Mouse (Mus musculus) forelimb bud, embryonic 11.5 days (tissue): Measurements from ENCODE around the gene Fam83e.

Experiments
- DNase-seq: peaks from one replicate; pipeline ENCODE4 v3.0.0-alpha.2; 2012; ENCODE audit warnings: low read depth, low spot score

Fam83e gene

DNA sequence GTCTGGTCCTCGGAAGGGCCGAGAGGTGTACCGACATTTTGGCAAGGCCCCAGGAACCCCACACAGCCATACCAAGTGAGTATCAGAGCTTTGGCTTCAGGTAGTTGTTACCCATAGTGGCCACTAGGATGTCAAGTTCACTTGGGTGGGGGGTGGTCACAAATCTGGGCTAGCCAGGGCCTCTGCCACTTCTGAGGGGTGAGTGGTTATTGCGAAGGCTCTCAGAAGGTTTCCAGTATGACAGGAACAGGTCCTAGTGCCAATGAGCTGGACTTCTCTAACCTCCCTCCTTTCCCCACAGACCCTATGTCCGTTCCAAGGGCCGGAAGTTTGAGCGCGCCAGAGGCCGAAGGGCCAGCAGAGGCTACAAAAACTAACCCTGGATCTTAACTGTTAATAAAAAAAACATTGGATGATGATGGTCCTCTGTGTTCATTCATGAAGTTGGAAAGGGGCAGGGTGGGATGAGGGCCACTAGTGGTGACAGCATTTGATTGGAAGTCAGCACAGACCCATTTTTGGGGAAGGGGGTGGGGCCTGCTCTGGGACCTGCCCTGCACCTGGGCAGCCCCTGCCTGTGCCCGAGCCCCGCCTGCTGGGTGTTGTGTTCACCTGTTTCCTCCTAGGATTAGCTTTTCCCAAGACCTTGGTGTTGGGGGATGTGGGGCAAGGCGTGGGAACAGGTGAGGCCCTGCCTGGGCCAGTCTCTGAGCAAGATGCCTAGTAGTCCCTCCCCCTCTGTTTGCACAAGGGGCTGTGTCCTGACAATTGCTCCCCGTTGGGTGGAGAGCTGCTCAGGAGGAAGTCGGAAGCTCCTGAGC lies at the start of gene Fam83e:
Gene Fam83e, plus strand, starts transcription at position 800 of the 821 bp plus-strand sequence.
- DNase-seq, result no peak

DNA sequence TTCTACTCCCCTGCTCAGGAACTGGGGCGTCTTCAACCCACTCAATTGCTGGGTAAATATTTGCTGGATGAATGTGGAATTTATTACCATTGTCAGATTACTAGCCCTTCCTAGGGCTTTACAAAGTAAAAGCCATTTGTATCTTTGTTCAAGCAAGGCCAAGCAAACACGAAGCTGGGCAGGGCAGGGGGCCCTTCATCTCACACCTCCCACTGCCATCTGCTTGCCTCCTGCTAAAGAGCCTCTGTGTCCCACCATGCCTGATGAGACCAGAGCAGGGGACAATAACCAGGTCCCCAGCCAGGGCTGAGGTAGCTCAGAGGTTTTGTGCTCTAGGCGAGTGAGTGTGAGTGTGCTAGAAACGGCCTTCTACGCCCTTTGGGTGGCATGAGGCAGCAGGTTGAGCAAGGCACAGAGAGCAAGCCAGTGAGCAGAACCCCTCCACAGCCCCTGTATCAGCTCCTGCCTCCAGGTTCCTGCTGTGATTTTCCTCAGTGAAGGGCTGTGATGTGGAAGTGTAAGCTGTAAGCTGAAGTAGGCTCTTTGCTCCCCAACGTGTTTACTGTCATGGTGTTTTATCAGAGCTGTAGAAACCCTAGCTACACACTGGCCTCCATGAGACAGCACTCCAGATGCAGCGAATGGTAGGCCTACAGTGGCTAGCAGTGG lies 43.3 kb upstream of the Fam83e start:
- DNase-seq, result no peak

DNA sequence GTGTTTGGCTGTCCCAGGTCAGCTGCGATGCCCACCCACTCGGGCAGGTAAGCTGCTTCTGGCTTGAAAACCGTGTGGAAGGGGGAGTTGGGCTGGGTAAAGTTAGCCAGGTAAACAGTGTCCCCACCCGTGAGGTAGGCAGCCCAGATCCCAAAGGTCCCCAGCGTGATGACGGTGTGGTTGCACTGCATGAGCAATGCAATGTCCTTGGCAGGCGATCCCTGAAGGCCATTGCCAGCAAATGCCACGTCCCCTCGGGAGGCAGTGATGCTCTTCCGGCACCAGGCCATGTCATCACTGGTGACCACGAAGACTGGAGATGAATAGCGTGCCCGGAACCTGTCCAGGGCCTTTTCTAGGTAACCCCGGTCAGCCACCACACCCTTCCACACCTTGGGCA lies 42.5 kb upstream of the Fam83e start:
- no peak for DNase-seq

DNA sequence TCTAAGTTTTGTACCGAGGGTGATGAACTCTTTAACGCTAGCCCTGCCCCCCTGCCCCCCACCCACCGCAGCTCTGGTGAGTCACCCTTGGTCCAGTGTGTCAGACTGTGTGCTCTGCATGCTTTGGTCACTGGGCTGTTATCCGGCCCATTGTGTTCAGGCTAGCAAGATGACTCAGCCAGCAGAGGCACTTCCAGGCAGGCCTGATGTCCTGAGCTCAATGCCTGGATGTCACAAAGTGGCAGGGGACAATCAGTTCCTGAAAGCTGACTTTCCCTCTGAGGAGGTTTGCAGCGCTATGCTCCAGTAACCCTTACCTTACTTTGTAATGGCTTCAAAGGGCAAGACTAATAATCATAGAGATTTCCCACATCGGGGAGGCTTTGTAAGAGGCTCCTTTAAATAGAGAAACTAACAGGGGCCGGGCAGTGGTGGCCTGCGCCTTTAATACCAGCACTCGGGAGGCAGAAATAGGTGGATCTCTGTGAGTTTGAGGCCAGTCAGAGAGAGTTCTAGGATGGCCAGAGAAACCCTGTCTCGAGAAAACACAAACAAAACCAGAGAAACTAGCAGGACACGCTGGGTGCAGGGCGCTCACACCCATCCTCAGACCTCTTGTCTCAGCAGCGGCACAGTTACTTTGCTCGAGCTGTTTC lies 40.9 kb upstream of the Fam83e start:
- no peak for DNase-seq

- DNase-seq, result no peak
Observed at GRCm38 (mm10) chr7:45681046-45681736, 39.8 kb upstream of the Fam83e start.

- peak; percentile 94 for DNase-seq
Observed at GRCm38 (mm10) chr7:45682144-45683126, 38.6 kb upstream of the Fam83e start.

DNA sequence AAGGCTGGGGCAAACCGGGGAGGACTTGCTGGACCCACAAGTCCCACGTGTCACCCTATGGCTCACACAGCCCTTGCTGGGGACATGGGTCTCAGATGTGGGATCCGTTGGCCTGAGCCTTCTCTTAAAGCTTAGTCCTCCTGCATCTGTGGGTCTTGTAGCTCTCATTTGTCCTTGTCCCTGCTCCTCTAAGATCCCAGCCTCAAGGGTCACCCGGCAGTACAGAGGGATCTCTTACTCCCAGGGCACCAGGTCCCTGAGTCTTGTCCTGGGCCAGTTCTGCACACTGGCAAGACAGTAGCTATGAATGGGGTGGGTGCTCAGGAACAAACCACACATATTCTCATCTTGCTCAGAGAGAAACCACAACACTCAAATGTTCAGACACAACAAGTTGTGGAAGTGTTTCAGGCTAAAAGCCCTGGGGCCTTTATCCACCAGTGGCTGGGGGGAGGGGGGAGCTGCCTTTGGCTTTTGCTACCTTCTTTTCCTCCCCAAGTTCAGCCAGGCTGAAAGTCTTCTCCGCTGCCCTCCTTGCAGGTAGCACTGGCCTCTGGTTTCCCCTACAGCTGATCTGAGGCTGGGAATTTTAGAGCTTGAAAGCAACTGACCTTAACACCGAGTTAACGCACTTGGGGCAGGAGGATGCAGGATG lies 37.5 kb upstream of the Fam83e start, which contains the start of gene Ntn5:
Gene Ntn5, plus strand, starts transcription at position 627 of the 655 bp plus-strand sequence.
- DNase-seq, result no peak

DNA sequence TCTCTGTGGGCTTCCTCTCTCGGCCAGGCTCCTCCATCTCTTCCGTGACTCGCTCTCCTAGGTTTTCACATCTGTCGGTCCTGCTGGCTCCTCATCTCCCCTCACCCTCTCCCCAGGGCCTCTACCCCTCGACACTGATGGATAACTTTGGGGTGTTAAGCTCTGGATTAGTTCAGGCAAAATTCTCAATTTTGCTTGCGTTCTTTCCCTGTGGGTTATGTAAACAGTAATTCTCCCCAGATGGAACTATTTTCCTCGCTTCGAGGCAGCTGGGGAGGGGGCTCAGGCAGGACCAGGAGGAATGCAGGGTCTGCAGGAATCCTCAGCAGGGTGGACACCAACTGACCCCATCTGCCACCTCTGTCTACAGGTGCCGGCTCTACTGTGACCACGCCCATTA lies 35.2 kb upstream of the Fam83e start:
- no peak for DNase-seq

DNA sequence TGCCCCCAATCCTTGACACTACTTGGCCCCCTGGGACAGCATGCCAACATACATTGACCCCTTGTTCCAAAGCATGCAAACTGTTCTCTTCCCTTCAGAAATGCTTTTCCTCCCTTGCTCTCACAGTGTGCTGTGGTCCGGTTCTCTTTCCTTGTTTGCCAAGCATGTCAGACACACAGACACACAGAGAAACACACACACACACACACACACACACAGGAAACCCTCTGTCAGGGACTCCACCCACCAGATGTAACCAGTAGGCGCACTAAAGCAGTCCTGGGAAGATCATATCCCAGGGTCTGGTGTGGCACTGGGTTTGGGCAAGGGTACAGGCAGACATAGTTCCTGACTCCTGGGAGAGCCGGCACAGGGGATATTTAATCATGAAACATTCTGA lies 34.2 kb upstream of the Fam83e start:
- DNase-seq, result no peak

DNA sequence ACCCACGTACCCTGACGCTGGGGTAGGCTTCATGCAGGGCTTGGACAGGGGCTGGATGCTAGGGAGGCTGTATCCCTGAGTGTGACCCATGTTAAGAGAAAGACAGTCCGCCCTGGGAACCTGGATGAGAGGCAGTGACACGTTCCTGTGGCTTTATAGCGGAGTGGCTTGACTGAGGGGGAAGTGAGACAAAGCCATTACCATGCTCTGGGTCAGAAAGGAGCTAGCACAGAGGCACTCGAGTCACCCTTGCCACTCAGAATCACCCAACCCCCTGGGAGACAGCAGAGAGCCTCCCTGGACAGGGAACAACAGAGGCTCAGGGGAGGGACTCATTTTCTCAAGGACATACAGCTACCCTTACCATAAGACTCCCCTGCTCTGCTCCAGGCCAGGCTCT lies 31.9 kb upstream of the Fam83e start:
- DNase-seq, result no peak

- no peak for DNase-seq
Observed at GRCm38 (mm10) chr7:45689800-45690199, 31.2 kb upstream of the Fam83e start.

DNA sequence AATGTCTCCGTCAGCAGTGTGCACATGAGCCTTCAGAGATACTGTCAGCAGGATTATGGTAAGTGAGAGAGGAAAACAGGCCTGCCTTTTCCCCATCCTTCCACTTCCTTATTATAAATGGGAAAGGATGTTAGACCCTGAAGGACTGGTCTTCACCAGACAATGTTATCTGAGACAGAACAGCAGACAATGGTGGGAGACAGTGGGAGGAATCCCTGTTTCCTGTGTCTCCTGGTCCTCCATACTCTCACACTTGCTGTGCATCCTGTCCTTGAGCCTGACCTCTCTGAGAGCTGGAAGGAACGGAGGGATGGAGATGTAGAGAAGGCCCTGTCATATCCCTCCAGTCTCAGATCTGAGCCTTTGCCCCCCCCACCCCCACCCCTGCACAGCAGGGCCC lies 28.6 kb upstream of the Fam83e start:
- no peak for DNase-seq

DNA sequence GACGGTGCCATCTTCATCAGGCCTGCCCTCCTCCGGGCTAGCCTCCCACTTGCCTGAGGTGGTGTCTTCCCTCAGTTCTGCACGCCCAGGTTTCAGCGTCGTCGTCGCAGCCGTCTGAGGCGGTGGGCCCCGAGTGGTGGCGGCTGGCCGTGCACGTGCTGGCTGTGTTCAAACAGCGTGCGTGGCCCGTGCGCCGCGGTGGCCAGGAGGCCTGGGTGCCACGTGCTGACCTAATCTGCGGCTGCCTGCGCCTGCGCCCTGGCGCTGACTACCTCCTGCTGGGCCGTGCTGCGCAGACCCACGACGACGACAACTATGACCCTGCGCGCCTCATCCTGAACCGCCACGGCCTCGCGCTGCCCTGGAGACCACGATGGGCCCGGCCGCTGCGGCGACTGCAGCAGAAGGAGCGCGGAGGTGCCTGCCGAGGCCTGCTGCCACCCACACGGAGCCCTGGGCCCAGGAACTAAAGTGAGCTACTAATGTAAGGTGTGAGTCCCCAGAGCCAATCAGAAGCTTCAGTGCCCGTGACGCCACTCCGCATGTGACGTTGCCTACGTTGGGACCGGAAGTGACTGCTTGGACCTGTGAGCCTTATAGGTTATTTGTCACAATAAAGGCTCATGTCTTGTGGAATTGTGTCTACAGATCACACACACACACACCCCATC lies 27.0 kb upstream of the Fam83e start, which contains the start of gene Sec1:
Gene Sec1, minus strand, starts transcription at position 482 of the 671 bp plus-strand sequence.
- no peak for DNase-seq

- peak; percentile 55 for DNase-seq
Observed at GRCm38 (mm10) chr7:45695098-45695497, 25.9 kb upstream of the Fam83e start.

DNA sequence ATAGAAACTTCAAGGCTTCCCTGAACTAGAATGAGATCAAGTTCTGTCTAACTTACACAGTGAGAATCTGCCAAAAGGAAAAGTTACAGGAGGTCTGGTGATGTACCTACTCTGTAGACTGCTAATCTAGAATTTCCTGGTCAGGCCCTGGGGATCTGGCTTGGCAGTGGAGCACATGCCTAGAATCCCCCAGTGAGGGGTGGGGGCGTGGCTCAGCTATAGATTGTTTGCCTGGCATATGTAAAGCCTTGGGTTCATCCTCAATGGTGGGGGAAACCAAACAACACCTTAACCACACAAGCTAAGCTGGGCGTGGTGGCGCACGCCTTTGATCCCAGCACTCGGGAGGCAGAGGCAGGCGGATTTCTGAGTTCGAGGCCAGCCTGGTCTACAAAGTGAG lies 23.1 kb upstream of the Fam83e start:
- DNase-seq, result no peak

DNA sequence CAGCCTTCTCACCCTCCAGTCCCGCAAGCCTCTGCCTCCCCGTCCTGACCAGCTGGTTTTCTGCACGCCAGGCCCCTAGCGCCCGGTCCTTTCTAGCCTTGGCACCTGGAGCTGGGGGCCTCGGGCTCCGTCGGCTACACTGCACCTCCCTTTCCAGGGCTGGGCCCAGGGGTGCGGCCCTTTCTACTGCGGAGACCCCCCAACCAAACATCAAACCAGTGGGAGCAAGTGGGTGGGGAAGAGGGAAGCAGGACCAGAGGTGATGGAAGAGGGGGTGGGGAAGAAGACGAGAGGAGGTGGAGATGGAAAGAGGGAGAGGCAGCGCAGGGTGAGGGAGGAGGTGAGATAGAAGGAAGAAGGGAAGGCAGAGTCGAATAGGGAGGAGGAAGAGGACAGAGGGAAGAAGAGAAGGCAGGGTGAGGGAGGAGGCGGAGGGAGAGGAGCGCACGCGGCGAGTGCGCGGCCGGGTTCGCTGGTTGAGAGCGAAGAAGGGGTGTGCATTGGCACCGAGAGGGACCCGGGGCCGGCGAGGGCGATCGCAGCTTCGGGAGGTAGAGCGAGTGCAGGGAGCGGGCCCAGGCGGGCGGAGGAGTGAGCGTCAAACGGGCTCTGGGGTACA lies 21.4 kb upstream of the Fam83e start, which contains the start of gene Car11:
Gene Car11, plus strand, starts transcription at position 321 of the 619 bp plus-strand sequence.
- DNase-seq, result no peak

DNA sequence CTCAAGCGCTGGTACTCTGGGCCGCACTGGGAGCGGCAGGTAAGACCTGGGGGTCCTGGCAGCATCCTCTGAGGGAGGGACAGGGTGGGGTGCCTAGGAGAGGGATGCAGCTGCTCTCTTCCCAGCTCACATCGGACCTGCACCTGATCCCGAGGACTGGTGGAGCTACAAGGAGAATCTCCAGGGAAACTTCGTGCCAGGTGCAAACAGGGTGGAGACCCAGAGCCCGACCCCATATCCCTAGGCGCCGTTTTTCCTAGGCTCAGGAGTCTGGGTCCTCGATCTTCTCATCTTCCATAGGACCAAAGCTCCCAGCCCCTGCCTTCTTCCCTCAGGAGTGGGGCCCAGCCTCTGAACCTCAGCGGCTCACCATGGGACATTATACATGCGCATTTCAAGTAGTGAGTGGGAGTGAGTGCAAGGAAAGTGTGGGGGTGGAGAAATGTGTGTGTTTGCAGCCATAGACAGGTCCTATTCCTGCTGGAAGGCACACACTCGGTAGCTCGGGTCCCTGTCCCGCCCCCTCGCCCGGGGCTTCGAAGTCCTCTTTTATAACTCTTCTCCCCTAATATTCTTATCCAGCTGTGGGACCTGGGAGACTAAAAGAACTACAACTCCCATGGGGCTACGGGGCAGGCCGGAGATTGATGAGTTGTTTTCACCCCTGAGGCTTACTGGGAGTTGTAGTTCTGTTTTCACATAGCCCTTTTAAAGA lies 20.6 kb upstream of the Fam83e start:
- peak; percentile 77 for DNase-seq

- no peak for DNase-seq
Observed at GRCm38 (mm10) chr7:45701072-45701471, 19.9 kb upstream of the Fam83e start.
